Mouse (Mus musculus): ENCODE data around the gene Evi2a.

The Evi2a gene

GRCm38 (mm10) chr11:79530333-79530761, at the start of gene Evi2a, which contains the start of gene Evi2:
TSS of gene Evi2a (minus strand) at chr11:79530609.
TSS of gene Evi2 (minus strand) at chr11:79530589.
- no peak for DNase-seq (ENCODE audit: low spot score in 2 of 2)

- DNase-seq (ENCODE audit: low spot score in 2 of 2): peak; percentile 78 to 83
Observed at GRCm38 (mm10) chr11:79577741-79578140, 47.3 kb upstream of the Evi2a start.

GRCm38 (mm10) chr11:79575383-79576073, 45.1 kb upstream of the Evi2a start:
- no peak for DNase-seq (ENCODE audit: low spot score in 2 of 2)

GRCm38 (mm10) chr11:79573836-79574235, 43.4 kb upstream of the Evi2a start:
- no peak for DNase-seq (ENCODE audit: low spot score in 2 of 2)

- no peak for DNase-seq (ENCODE audit: low spot score in 2 of 2)
Observed at GRCm38 (mm10) chr11:79570319-79570718, 39.9 kb upstream of the Evi2a start.

GRCm38 (mm10) chr11:79568197-79568911, 37.9 kb upstream of the Evi2a start:
- DNase-seq (ENCODE audit: low spot score in 2 of 2): no peak

- no peak for DNase-seq (ENCODE audit: low spot score in 2 of 2)
Observed at GRCm38 (mm10) chr11:79566947-79567346, 36.5 kb upstream of the Evi2a start.

- DNase-seq (ENCODE audit: low spot score in 2 of 2): no peak
Observed at GRCm38 (mm10) chr11:79563493-79563892, 33.1 kb upstream of the Evi2a start.

- no peak for DNase-seq (ENCODE audit: low spot score in 2 of 2)
Observed at GRCm38 (mm10) chr11:79560536-79560935, 30.1 kb upstream of the Evi2a start.

- no peak for DNase-seq (ENCODE audit: low spot score in 2 of 2)
Observed at GRCm38 (mm10) chr11:79552622-79553021, 22.2 kb upstream of the Evi2a start.

GRCm38 (mm10) chr11:79536293-79536692, 5.9 kb upstream of the Evi2a start:
- DNase-seq (ENCODE audit: low spot score in 2 of 2): no peak

- DNase-seq (ENCODE audit: low spot score in 2 of 2): no peak
Observed at GRCm38 (mm10) chr11:79535554-79535953, 5.1 kb upstream of the Evi2a start.

GRCm38 (mm10) chr11:79533950-79534690, 3.7 kb upstream of the Evi2a start:
- no peak for DNase-seq (ENCODE audit: low spot score in 2 of 2)

- no peak for DNase-seq (ENCODE audit: low spot score in 2 of 2)
Observed at GRCm38 (mm10) chr11:79533311-79533710, 2.9 kb upstream of the Evi2a start.

GRCm38 (mm10) chr11:79531485-79531884, 1.1 kb upstream of the Evi2a start:
- no peak for DNase-seq (ENCODE audit: low spot score in 2 of 2)

GRCm38 (mm10) chr11:79530774-79531173, 365 bp upstream of the Evi2a start:
- no peak for DNase-seq (ENCODE audit: low spot score in 2 of 2)

- DNase-seq (ENCODE audit: low spot score in 2 of 2): no peak
Observed at GRCm38 (mm10) chr11:79529736-79530135, 673 bp downstream of the Evi2a start.

GRCm38 (mm10) chr11:79529226-79529625, 1.2 kb downstream of the Evi2a start:
- no peak for DNase-seq (ENCODE audit: low spot score in 2 of 2)

- DNase-seq (ENCODE audit: low spot score in 2 of 2): no peak
Observed at GRCm38 (mm10) chr11:79528601-79529000, 1.8 kb downstream of the Evi2a start.

- no peak for DNase-seq (ENCODE audit: low spot score in 2 of 2)
Observed at GRCm38 (mm10) chr11:79527739-79528384, 2.5 kb downstream of the Evi2a start.

GRCm38 (mm10) chr11:79527015-79527738, 3.2 kb downstream of the Evi2a start:
- DNase-seq (ENCODE audit: low spot score in 2 of 2): no peak

Measured in frontal cortex, postnatal 25 days (tissue).